Mouse (Mus musculus) stomach, postnatal 0 days (tissue): ENCODE data around the gene Mcm10.

Source experiments
- CTCF ChIP-seq: IDR thresholded peaks from 2 replicates; pipeline ENCODE4 v1.5.1; 2016; ENCODE audit warnings: antibody characterized with exemption, low read depth, mild to moderate bottlenecking, moderate library complexity
- EP300 ChIP-seq: optimal IDR thresholded peaks from 2 replicates; pipeline ENCODE3; 2016; ENCODE audit warnings: antibody characterized with exemption

DNA sequence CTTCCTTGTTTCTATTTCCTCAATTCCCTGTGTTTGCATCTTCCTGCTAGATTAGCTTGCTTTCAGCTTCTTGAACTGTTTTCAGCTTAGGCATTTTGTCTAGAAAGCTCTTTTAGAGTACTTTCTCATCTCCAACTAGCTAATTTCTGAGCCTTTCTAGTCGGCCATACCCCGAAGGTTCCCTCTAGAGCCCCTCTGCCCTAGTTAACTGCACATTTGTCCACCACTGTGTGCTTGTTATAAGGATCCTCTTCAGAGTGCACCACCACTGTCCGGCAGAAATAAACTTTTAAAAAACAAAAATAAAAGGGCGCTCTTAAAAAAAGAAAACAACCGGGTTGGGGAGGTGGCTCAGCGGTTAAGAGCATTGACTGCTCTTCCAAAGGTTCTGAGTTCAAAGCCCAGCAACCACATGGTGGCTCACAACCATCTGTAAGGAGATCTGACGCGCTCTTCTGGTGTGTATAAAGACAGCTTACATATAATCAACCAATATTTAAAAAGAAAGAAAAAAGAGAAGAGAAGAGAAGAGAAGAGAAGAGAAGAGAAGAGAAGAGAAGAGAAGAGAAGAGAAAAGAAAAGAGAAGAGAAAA is 597 bp downstream of the Mcm10 start:
- TF ChIP-seq EP300, result no peak
- no peak for TF ChIP-seq CTCF
